Mouse (Mus musculus): ENCODE data around the gene Vps53.
"Not testable (repeated sequence)": the region's sequence is repeated elsewhere in the genome, so short reads cannot be mapped to it uniquely, and the experiment has no call there.

The Vps53 gene

DNA sequence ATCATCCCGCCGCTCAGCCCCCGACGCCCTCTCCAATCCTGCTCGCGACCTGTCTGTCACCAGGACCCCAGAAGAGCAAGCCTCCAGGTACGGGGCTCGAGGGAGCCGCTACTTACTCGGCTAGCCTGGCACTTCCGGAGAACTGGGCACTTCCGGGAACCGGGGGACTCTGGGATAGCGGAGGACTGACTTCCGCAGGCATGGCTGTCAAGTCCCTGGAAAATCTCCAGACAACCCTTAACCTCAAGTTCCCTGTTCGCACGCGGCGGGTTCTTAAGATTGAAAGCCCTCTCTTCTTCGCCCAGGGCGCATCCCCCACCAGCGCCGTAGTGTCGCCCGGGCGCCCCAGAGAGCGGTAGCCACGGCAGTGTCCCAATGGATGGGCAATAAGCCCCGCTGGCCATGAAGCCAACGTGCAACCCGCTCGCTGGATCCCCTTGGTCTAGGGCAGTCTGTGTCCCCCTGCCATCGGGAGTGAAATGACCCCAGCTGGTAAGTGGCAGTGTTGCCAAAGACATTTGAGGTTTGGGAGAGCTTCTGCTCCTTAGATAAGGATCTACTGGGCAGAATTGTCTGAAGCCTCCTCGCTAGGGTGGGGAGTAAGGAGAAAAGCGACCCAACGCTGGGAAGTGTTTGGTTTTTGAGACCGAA is at the start of gene Vps53, which contains the start of gene Fam57a:
Vps53 (minus strand) TSS at position 153 of the 651 bp plus-strand sequence.
Fam57a (plus strand) TSS at position 177 of the 651 bp plus-strand sequence.
- DNase-seq (ENCODE audit: low read depth, low spot score) = peak; percentile 78

DNA sequence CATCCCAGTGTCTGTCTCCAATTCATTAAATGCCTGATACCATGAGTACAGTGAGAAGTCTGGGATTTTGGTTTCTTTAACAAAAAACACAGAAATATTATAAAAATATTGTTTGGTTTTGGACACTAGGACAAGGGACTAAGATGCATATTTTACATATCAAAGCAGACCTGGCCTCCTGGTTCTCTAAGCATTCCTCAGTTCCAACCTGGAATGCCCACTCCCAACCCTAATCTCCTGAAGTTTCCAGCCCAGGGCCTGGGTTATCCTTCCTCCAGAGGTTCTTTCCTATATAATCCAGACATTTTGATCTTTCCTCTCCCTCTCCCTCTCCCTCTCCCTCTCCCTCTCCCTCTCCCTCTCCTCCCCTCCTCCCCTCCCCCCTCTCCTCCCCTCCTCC is 45.6 kb upstream of the Vps53 start:
- DNase-seq (ENCODE audit: low read depth, low spot score) = no peak

DNA sequence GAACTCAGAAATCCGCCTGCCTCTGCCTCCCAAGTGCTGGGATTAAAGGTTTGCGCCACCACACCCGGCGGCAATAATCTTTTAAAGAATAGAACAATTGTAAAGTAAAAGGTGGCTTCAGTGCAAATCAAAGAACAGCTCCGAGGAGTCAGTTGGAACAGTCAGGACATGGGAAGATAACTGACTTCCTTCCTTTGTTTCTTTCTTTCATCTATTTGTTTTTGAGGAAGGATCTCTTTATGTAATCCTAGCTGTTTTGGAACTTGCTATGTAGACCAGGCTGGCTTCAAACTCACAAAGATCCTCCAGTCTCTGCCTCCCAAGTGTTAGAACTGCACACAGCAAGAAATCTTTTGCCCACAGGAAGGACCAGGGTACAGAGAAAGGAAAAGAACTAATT is 45.2 kb upstream of the Vps53 start:
- no peak for DNase-seq (ENCODE audit: low read depth, low spot score)

DNA sequence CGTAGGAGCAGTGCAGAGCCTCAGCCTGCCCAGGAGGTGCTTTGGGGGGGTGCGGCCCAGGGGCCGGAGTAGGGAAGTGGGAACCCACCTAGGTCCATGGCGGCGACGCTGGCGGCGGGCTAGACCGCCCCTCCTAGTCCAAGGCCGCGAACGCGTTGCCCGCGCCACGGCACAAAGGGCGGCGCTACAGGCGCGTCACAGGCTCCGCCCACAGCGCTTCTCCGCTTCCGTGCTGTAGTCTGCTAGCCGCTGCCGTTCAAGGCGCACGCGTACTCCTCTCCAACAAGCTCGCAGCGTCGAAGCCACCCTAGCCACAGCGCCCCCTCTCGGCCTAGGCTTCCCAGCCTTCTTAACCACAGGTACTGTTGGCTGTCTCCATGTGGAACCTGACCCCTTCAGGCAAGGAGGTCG is 37.9 kb upstream of the Vps53 start, which contains the start of the genes Dbil5 and Gemin4:
Dbil5 (plus strand) TSS at position 219 of the 411 bp plus-strand sequence.
Gemin4 (minus strand) TSS at position 275 of the 411 bp plus-strand sequence.
- DNase-seq (ENCODE audit: low read depth, low spot score) = peak; percentile 100

DNA sequence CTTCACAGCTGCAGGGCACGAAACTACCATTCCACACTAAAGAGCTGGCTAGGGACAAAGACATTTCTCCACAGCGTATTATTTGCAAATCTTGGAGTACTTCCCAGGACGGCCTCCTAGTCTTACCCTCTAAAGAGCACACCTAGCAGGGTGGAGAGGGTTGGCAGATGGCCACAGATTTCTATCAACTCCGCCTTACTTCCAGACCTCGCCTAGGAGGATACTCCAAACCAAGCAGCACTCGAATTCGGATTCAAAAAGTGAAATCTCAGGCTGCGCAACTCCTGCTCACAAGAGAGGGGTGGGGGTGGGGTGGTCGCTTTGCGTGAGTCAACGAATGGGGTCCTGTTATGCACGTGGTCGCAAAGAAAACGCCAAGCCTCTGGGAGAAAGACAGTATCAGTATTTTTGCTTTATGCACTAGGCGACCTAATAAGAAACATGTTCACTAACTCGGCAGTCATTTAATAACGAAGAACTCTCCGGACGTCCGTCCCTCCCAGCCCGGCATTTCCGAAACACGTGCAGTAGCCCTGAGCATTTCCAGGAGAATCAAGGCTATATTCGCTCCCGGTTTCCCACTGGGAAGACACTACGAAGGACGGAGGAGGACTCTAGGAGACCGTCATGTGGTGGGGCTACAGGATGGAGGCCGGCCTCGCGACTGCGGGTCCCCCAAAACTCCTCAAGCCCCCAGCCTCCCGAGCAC is 37.4 kb upstream of the Vps53 start:
- peak; percentile 38 for DNase-seq (ENCODE audit: low read depth, low spot score)

DNA sequence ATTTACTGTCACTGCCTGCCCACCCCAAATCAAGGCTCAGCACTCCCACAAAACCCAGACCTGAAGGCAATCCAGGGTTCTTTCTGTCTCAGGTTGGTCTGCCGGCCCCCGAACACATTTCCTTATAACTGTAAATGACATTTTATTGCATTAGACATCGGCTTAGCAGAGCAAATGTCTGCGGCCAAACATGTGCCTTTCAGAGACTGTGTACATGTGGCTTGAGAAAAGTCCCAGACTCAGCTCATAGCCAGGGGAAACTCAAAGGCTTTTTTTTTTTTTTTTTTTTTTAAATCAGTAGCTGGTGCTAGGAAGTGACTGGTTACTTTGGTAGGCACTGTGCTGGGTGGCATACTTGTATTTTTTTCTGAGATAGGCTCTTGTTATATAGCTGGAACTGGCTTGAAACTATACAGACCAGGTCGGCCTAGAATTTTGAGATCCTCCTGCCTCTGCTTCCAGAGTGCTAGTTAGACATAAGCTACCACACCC is 36.6 kb upstream of the Vps53 start:
- no peak for DNase-seq (ENCODE audit: low read depth, low spot score)

DNA sequence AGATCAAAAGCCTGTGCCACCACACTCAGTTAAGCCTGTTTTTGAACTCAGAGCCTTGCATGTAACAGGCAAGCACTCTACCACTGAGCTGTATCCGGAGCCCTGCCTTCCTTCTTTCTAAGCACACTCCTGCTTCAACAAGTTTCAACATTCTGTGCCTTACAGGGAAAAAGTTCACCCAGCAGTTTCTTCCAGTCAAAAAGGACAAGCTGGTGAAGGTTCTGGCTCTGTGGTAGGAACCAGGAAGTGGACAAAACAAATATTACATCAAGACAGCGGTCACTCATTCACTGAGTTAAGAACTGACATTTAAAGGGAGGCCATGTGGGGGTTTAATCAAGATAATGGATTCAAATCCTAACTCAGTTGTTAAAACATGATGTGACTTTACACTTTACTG is 35.6 kb upstream of the Vps53 start:
- DNase-seq (ENCODE audit: low read depth, low spot score) = no peak

DNA sequence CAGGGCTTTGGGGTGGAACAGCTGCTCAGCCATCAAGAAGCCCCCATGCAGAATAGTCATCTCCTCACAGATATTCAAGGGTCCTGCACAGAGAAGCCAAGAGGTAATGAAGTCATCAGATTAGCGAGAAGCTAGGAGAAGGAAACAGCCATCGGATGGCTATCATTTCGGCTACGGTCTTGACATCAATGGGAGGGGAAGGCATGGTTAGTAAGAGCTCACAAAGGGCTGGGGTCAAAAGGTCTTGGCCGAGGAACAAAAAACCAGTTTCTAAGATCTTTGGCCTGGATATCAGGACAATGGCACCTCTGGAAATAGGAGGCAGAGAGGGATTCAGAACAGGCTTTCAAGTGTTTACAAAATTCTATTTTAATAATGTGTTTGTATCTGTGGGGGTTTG is 34.4 kb upstream of the Vps53 start:
- no peak for DNase-seq (ENCODE audit: low read depth, low spot score)

DNA sequence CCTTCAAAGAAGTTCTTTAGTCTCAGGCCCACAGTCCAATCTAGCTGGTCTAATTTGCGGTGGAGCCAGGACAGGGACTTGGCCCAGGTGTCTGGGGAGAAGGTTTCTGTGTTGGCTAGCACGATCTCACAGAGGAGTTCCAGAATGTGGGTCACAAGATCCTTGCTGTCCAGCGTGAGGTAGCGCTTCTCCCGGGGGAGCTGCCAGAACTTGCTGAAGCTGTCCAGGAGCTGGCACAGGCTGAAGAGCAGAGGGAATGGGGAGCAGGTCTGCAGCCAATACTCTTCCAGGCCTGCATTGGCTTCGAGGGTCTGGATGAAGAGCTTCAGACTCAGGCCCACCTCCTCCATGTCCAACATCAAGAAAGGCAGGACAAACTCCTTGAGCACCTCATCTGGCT is 32.1 kb upstream of the Vps53 start:
- DNase-seq (ENCODE audit: low read depth, low spot score) = not testable (repeated sequence)

DNA sequence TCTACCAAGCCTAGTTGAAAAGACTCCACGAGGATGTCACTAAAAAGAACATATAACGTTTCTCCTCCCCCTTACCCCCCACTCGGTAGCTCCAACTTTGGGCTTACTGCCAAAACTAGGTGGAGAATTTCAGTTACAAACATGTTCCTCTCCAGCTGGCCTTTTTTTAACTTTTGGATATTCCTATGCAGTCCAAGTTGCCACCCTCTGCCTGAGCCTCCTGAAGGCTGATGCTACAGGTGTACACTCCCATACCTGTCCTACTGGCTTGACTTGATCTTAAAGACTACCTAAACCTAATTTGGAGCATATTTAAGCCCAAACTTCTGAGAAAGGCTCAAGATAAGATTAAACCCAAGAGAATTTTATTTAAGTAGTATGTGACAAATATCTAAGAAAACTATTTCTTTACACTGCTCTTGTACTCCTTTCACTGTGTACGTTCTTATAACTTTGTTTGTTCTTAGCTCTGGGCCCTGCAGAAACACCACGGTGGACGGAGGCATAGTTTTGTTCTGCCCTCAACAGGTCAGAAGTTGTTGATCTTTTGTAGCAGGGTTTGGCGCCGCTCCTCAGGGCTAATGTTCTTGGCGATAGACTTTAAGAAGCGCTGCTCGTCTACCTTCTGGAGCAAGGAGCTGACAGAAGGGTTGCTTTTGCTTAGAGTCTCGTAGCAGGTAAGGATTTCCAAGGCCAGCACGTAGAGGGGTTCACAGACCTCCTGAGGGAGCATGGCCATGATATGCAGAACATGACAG is 31.0 kb upstream of the Vps53 start:
- DNase-seq (ENCODE audit: low read depth, low spot score) = no peak

DNA sequence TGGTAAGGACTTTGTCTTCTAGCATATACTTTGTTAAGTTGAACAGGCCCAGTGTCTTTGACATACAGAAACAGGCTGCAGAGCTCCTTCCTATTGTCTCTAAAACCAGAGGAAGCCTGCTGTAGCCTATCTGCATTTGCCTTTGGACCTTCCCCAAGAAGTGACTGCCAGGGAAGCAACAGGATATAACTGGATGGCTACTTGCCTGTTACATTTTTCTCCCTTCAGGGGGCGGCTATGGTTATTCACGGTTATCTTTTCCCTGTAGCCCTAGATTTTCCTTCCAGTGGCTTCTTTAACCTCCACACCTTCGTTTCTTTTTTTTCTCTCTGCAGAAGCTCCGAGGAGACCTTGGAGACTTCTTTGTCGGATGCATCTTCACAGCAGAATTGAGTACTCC is 27.3 kb upstream of the Vps53 start:
- DNase-seq (ENCODE audit: low read depth, low spot score) = no peak

DNA sequence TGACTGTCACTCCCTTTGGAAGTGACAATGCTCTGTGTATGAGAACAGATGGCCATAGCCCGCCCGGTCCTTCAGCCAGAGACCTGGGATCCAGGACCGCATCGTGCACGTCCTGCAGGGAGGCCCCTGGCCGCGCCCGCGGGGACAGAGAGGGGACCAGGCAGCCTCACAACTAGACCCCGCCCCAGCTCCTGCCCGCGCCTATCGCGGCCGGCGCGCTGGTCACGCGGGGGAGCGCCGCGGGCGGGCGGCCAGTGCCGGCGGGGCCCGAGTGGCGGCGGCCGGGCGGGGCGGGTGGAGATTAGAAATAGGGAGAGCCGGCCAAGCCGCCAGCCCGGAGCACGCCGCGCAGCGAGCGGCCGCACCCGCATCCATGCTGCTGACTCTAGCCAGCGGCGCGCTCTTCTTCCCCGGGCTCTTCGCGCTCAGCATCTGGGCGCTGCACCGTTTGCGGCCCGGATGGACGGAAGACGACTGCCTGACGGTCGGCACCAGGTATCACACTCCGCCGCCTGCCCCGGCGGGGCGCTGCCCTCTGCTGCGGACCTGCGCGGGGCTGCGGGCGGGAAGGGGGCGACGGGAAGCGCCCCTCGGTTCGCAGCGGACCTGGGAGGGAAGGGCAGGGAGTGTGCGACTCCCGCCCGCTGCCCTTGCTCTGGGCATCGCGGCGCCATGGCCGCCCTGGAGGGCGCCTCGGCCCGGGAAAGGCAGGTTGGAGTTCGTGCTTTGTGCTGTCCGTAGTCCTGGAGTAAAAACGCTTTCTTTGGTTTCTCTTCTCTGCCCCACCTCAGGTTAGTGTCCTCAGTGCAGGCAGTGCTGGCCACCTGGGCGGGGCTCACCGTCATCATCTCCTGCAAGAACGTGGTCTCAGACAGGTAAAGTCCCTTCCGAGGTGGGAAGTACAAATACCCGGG is 22.6 kb upstream of the Vps53 start:
- peak; percentile 56 for DNase-seq (ENCODE audit: low read depth, low spot score)

DNA sequence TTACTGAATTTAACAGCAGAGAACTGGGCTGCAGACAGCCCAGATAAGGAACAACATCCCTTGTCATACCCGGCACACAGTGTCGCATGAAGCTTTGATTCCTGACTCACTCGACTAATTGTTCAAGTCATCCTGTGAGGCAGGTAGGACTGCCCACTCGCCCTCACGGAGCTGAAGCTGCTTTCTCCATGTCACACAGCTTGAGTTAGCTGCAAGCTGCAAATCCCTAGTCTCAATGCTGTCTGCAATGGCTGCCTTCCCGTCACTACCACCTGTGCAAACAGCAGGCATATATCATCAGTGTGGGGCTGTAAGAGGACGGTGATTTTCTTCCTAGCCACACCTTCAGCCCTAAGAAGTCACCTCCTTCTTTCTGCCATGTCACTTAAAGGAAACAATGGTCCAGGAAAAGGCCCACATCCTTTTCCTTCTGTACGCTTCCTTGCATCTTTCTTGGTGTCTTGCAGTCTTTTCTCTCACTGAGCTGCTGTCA is 17.6 kb upstream of the Vps53 start:
- DNase-seq (ENCODE audit: low read depth, low spot score) = no peak

DNA sequence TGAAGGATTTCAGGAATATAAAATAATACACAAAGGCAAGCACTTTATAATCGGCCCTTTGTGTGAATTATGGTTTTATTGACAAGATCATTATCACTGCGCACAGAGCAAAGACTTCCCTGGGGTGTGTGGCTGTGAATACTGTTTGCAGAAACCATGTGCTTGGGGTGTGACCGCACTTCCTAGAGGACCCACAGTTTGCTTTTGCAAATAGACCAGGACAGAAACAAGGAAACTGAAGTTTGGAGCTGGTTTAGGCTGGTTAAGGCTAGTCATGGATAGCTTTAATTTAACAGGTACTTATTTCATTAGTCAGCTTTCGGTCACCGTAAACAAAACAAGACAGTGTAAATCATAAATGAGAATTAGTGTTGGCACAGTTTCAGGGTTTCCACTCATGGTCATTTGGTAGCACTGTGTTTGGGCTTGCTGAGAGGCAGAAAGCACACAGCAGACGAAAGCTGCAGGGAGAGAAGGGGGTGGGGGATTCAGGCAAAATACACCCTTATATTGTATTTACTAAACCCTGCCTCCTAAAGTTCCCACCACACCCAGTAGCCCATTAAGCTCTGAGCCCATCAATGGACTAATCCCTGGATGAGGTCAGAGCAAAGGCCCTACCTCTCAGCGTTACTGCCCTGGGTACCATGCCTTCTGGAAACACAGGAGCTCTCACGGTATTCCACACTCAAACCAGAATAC is 17.0 kb upstream of the Vps53 start:
- DNase-seq (ENCODE audit: low read depth, low spot score) = no peak

DNA sequence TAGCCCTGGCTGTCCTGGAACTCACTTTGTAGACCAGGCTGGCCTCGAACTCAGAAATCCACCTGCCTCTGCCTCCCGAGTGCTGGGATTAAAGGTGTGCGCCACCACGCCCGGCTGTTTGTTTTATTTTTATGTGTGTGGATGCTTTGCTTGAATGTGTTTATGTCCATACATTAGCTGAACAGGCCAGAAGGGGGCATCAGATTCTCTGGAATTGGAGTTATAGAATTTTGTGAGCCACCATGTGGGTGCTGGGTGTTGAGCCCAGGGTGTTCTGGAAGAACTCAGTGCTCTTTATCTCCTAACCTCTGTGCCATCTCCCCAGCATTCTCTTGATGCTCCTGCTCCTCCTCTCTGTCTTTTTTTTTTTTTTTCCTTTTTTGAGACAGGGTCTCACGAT is 7.5 kb upstream of the Vps53 start:
- peak; percentile 17 for DNase-seq (ENCODE audit: low read depth, low spot score)

DNA sequence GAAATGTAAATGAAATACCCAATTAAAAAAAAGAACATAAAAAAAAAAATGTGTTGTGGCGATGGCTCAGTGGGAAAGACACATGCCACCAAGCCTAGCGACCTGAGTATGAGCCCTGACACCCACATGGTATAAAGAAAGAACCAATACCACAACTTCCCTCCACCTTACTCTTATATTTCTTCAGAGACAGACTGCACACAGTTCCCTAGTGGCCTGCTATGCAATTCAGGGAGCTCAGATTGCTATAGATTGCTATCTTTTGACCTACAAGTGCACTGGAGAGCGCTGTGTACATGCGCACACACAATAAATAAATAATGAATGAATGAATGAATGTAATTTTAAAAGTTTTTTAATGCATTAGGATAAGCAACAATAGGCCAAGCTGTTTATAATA is 4.3 kb upstream of the Vps53 start:
- no peak for DNase-seq (ENCODE audit: low read depth, low spot score)

DNA sequence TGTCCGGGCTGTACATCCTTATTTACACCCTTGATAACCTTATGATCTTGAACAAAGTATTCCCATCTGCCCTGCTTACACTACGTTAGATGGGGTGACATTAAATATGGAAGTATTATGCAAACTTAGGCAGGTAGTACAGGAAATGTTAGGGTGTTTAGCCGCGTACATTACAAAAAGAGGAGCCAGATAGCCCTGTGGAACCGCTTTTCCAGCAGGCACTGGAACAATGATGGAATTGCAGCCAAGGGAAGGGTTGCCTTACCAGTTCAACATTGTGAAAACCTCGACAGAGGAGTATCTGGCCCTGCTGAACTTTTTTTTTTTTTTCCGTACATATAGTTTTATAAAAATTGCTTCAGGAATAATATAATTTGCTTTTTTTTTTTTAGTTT is 696 bp upstream of the Vps53 start:
- DNase-seq (ENCODE audit: low read depth, low spot score) = no peak

DNA sequence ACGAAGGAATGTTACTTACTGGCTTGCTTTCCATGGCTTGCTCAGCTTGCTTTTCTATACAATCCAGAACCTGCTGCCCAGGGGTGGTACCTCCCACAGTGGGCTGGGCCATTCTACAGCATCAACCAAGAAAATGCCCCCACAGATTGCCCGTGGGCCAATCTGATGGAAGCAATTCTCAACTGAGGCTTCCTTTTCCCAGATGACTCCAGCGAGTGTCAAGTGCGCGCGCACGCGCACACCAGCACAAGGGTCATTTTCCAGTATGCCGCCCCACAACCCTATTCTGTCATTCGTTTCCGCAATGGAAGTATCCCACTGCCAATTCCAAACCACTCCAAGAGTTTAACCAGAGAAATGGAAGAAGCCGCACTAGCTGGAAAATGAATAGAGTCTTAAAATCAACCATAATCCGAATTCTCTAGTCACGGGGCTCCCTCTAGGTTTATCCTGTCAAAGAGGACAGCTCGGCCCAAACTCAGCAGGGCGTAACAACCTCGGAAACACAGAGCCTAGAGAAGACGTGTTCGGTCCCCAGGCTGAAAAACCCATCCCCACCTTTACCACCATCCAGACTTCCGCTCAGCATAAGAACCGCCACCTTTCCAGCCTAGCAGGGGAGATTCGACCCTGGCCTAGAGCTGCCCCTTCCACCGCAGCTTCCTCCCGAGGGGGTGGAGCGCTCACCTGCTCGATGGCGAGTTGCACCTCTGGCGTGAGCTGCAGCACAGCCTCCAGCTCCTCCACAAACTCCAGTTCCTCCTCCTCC is 537 bp downstream of the Vps53 start:
- DNase-seq (ENCODE audit: low read depth, low spot score) = peak; percentile 59

DNA sequence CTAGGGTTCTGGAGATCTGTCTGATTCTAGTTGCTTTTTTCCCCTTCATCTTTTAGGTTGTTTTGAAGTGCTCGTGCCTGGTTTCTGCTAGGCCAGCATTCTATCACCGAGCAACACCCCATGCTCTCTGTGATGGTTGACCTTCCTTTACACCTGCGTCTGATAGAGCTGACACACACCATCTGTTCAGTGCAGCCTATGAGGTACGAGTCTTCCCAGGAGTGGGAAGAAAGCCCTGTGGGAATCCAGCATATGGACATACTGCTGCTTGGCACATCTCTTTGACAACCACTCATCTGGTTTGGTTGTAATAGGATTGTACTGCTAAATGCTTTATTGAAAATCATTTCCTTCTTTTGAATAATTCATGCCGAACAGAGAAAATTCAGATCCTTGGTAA is 9.2 kb downstream of the Vps53 start:
- DNase-seq (ENCODE audit: low read depth, low spot score) = no peak

DNA sequence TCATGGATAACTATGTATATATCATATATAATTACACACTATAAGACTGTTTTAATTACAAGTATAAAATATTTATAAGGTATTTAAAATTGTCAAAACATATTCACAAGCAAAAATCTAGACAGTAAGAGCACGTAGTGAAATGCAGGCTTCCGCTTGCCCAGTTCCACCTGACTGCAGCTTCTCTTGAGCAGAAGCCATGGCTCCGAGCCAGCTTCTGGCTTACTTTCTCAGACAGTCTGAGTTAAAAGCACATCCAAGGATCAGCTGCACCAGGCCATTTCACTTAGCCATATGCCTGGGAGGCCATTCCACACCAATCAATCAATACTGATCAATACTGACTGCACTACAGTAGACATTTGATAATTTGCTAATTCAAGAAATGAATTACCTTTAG is 10.5 kb downstream of the Vps53 start:
- no peak for DNase-seq (ENCODE audit: low read depth, low spot score)

All from CD4-positive, CD25-positive, alpha-beta regulatory T cell, adult 2 months (primary cell).